Mouse (Mus musculus): ENCODE results near the gene Mars. TPM values are rescaled to one million over a fixed set of nuclear protein-coding genes. Genes with fewer than 3 reads are reported as not detected.

The Mars gene
- total and polyA plus RNA-seq, 3 experiments: 143 to 224 (median 161) TPM

GRCm38 (mm10) chr10:127340577-127341359, 29.2 kb upstream of the Mars start:
- Histone ChIP-seq H3K4me1 (ENCODE audit: control insufficient read depth in 1 of 2, insufficient read depth in 2 of 2) (peaks cover 0 to 31% of the 10 kb centered on the region in 2 experiments; a peak in 2 of 4 replicates), H3K79me2 (replicated peaks; ENCODE audit: control insufficient read depth, extremely low read depth, insufficient read depth, poor library complexity, severe bottlenecking) (no peaks in the 10 kb centered on the region), H3K4me3 (replicated peaks in 1 of 3; ENCODE audit: low read depth in 2 of 3, low read length in 2 of 3, poor library complexity in 1 of 3) (no peak overlapping the region), H3K4me2 (ENCODE audit: insufficient read depth, low read depth, poor library complexity, severe bottlenecking) (peak overlapping the region; percentile 100), H3K36me3 (replicated peaks in 1 of 2; ENCODE audit: control insufficient read depth in 1 of 2, insufficient read depth in 1 of 2, low read length in 1 of 2) (no peaks in the 10 kb centered on the region), H3K27me3 (replicated peaks) (peaks cover 42% of the 10 kb centered on the region), H3K27ac (ENCODE audit: insufficient read depth, low read depth) (no peak overlapping the region), H3K9me3 (replicated peaks; ENCODE audit: low read length) (peaks cover 8% of the 10 kb centered on the region), H3K9ac (ENCODE audit: insufficient read depth, low read depth) (no peak overlapping the region)
- in situ Hi-C loops (cut with MboI; ENCODE audit: low pct_ligation_motif_present, low pct_unique_long_range_greater_than_20kb, low sequenced_read_pairs) (no loop called here), dilution Hi-C loops (cut with MboI; ENCODE audit: extremely low pct_ligation_motif_present, extremely low pct_unique_long_range_greater_than_20kb, low sequenced_read_pairs) (no loop called here)
- DNase-seq (ENCODE audit: extremely low read depth): no peak
- TF ChIP-seq JUN (IDR thresholded peaks at IDR 0.05; ENCODE audit: insufficient read depth, low read depth, low read length) (no peak), BHLHE40 (IDR thresholded peaks at IDR 0.05; ENCODE audit: low read depth, low read length) (no peak), TCF12 (IDR thresholded peaks at IDR 0.05; ENCODE audit: low read depth, low read length) (no peak), ZNF384 (IDR thresholded peaks at IDR 0.05; ENCODE audit: low read depth, low read length) (no peak), KAT2A (IDR thresholded peaks at IDR 0.05; ENCODE audit: insufficient replicate concordance, low read length) (no peak), RAD21 (IDR thresholded peaks at IDR 0.05; ENCODE audit: low read depth, low read length) (no peak), MEF2A (IDR thresholded peaks at IDR 0.05; ENCODE audit: borderline replicate concordance, low read depth, low read length) (no peak), ZMIZ1 (IDR thresholded peaks at IDR 0.05; ENCODE audit: low read depth, low read length) (no peak), CTCF (conservative IDR thresholded peaks at IDR 0.05 in 1 of 2, IDR thresholded peaks at IDR 0.05 in 1 of 2; ENCODE audit: low read depth in 2 of 2, low read length in 2 of 2) (no peak), POLR2AphosphoS2 (IDR thresholded peaks at IDR 0.05; ENCODE audit: low read depth, low read length) (no peak), MXI1 (IDR thresholded peaks at IDR 0.05; ENCODE audit: low read depth, low read length) (no peak), MAX (IDR thresholded peaks at IDR 0.05; ENCODE audit: low read length) (no peak), CHD2 (IDR thresholded peaks at IDR 0.05; ENCODE audit: low read length) (no peak), JUND (conservative IDR thresholded peaks at IDR 0.05; ENCODE audit: low read depth, low read length) (no peak)

- H3K9ac ChIP-seq (ENCODE audit: insufficient read depth, low read depth): peak overlapping the region; percentile 46; the same call in 1 of the 2 replicates
- H3K36me3 ChIP-seq (replicated peaks in 1 of 2; ENCODE audit: control insufficient read depth in 1 of 2, insufficient read depth in 1 of 2, low read length in 1 of 2): no peaks in the 10 kb centered on the region
- no peaks in the 10 kb centered on the region for H3K79me2 ChIP-seq (replicated peaks; ENCODE audit: control insufficient read depth, extremely low read depth, insufficient read depth, poor library complexity, severe bottlenecking)
- peaks cover 4% of the 10 kb centered on the region for H3K9me3 ChIP-seq (replicated peaks; ENCODE audit: low read length)
- in situ Hi-C loops (cut with MboI; ENCODE audit: low pct_ligation_motif_present, low pct_unique_long_range_greater_than_20kb, low sequenced_read_pairs): no loop called here
- H3K4me3 ChIP-seq (replicated peaks in 1 of 3; ENCODE audit: low read depth in 2 of 3, low read length in 2 of 3, poor library complexity in 1 of 3): peak overlapping the region; percentile 10 to 58 (median 20)
- TF ChIP-seq POLR2AphosphoS2 (IDR thresholded peaks at IDR 0.05; ENCODE audit: low read depth, low read length) (no peak), ZNF384 (IDR thresholded peaks at IDR 0.05; ENCODE audit: low read depth, low read length) (no peak), MAX (IDR thresholded peaks at IDR 0.05; ENCODE audit: low read length) (no peak), SMC3 (IDR thresholded peaks at IDR 0.05; ENCODE audit: low read depth, low read length) (no peak)
- peaks cover 0 to 31% of the 10 kb centered on the region in 2 experiments; a peak in 2 of 4 replicates for H3K4me1 ChIP-seq (ENCODE audit: control insufficient read depth in 1 of 2, insufficient read depth in 2 of 2)
- H3K27ac ChIP-seq (ENCODE audit: insufficient read depth, low read depth): no peak overlapping the region
- dilution Hi-C loops (cut with MboI; ENCODE audit: extremely low pct_ligation_motif_present, extremely low pct_unique_long_range_greater_than_20kb, low sequenced_read_pairs): no loop called here
- DNase-seq (ENCODE audit: extremely low read depth): no peak
- peak overlapping the region; percentile 100 for H3K4me2 ChIP-seq (ENCODE audit: insufficient read depth, low read depth, poor library complexity, severe bottlenecking)
- H3K27me3 ChIP-seq (replicated peaks): peaks cover 38% of the 10 kb centered on the region
Observed at GRCm38 (mm10) chr10:127339683-127340576, 28.3 kb upstream of the Mars start.

Data from CH12.LX (cell line).